Mouse (Mus musculus) hindbrain, embryonic 14.5 days (tissue): ENCODE measurements around the gene Jak1. TPM values are rescaled to one million over a fixed set of nuclear protein-coding genes. Genes with fewer than 3 reads are reported as not detected.

Experiments
- ATAC-seq: fragments of 200-750 bp; cut with Nextera tagmentation; 2 replicates; pipeline ENCODE4 v1.8.0; 2017; ENCODE audit warnings: moderate number of reproducible peaks, mild to moderate bottlenecking, moderate TSS enrichment, moderate library complexity; ENCODE audit not compliant: low FRiP score
- DNase-seq: peaks from one replicate; pipeline ENCODE4 v3.0.0-alpha.2; 2015; ENCODE audit warnings: low spot score
- H3K27ac ChIP-seq: fragments of 300-500 bp; sonication (generic); 2 replicates; pipeline ENCODE4 v1.5.1; 2014; ENCODE audit warnings: mild to moderate bottlenecking, moderate library complexity
- H3K27me3 ChIP-seq: fragments of 300-500 bp; sonication (generic); 2 replicates; pipeline ENCODE4 v1.6.1; 2014; ENCODE audit warnings: mild to moderate bottlenecking, low read length, mixed read lengths; ENCODE audit not compliant: control insufficient read depth, insufficient read depth
- H3K36me3 ChIP-seq: fragments of 300-500 bp; sonication (generic); replicated peaks from 2 replicates; pipeline ENCODE4 v1.6.1; 2014; ENCODE audit not compliant: control insufficient read depth, insufficient read depth
- H3K4me1 ChIP-seq: fragments of 300-500 bp; sonication (generic); replicated peaks from 2 replicates; pipeline ENCODE4 v1.6.1; 2014; ENCODE audit warnings: antibody characterized with exemption, low read length, mixed read lengths; ENCODE audit not compliant: control insufficient read depth, insufficient read depth
- H3K4me2 ChIP-seq: fragments of 300-500 bp; sonication (generic); replicated peaks from 2 replicates; pipeline ENCODE4 v1.6.1; 2014; ENCODE audit warnings: mild to moderate bottlenecking, moderate library complexity
- H3K4me3 ChIP-seq: fragments of 300-500 bp; sonication (generic); replicated peaks from 2 replicates; pipeline ENCODE4 v1.5.1; 2014; ENCODE audit warnings: mild to moderate bottlenecking, low read length
- H3K9ac ChIP-seq: fragments of 300-500 bp; sonication (generic); 2 replicates; pipeline ENCODE4 v1.6.1; 2014
- H3K9me3 ChIP-seq: fragments of 300-500 bp; sonication (generic); 2 replicates; pipeline ENCODE4 v1.6.1; 2016; ENCODE audit warnings: low read length; ENCODE audit not compliant: control insufficient read depth
- WGBS: fragments of 180-500 bp; shearing (Covaris S2); extraction: QIAGEN DNeasy Blood & Tissue Kit; methylation state at CpG from one replicate; pipeline ENCODE4 v1.1.7; 2014; 5-methylcytosine and 5-hydroxymethylcytosine counted together
- polyA plus RNA-seq: library from polyadenylated mRNA; unstranded; fragments of >200 nt; fragmentation: Nextera tagmentation; extraction: Ambion mirVana; gene quantifications from 2 replicates; pipeline ENCODE4 v1.2.1, GENCODE M21; 2014

Jak1 gene
- polyA plus RNA-seq, 1 experiment from 2014 or later, result 100 TPM

DNA sequence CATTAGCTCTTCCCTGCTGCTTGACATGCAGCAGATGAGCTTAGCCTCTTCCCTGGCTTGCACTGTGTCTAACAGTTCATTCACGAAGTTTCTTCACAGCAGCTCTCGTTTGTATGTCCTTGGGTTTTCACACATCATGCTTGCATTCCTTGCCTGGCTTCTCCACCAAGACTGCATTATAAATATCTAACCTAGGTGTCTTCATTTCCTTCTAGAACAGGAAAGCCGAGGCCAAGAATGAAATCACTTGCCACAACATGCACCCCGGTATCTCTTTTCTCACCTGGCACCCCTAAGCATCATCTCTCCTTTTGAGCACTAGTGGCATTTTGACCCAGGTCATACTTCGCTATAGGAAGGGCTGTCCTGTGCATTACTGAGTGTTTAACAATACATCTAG, 3.5 kb downstream of the Jak1 start:
- Histone ChIP-seq H3K4me3 (no peak overlapping the region), H3K36me3 (no peaks in the 10 kb centered on the region), H3K27ac (no peak overlapping the region), H3K9me3 (no peaks in the 10 kb centered on the region), H3K27me3 (no peaks in the 10 kb centered on the region), H3K9ac (no peak overlapping the region), H3K4me1 (peaks cover 8% of the 10 kb centered on the region; the same call in 1 of the 2 replicates), H3K4me2 (no peak overlapping the region)
- WGBS, result 82% methylated on average over 5 of the region's 5 CpGs
- ATAC-seq (no peak), DNase-seq (no peak)

DNA sequence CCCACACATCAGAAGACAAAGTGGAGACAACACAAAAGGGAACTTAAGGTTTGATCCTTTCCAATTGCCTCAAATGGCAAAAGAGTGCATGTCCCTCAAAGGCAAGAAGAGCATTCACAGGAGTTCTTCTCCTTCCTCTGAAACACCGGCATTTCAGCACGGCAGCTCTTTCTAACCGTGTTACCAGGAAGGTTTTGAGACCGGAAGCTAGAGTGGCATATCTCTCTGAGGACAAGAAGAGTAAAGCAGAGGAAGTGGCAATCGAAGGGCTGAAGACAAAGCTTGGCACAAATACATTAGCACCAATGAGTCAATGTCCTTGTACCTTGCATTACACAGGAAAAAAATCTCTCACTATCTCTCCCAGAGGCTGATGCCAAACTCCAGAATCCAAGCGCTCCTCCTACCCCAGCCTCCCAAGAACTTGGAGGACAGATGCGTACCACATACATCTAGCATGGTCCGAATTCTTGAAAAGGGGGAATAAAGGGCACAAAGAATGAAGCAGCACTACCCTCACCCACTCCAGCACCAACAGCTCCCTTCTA, 4.3 kb downstream of the Jak1 start:
- DNase-seq, result no peak
- ATAC-seq, result no peak

DNA sequence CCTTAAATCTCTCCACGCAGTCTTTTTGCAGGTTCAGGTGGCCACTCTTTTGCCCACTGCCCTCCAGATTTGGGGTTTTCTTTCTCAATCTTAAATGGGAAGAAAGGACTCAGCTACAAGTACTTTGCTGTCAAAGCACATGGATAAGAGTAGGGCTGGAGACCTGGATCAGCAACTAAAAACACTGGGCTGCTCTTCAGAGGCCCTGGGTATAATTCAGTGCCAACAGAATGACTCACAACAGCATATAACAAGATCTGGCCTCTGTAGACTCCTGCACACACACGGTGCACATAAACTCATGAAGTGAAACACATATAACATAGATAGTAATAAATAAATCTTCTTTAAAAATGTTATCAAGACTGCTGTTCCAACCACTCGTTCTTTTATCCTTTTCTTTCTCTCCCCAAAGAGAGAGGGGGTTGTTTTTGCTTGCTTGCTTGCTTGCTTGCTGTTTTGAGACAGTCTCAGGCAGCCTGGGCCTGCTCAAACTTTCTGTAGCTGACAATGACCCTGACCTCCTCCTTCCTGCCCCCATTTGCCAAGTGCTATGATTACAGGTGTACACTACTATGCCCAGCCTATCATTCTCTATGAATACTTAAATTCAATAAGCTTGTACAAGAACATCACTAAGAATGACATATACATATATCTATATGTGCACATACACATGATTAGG, 8.4 kb downstream of the Jak1 start:
- H3K9ac ChIP-seq, result no peak overlapping the region
- H3K4me3 ChIP-seq, result no peak overlapping the region
- no peak overlapping the region for H3K4me2 ChIP-seq
- ATAC-seq (no peak), DNase-seq (no peak)
- H3K9me3 ChIP-seq, result no peaks in the 10 kb centered on the region
- no peaks in the 10 kb centered on the region for H3K27me3 ChIP-seq
- WGBS, result 89% methylated on average over 3 of the region's 3 CpGs
- H3K27ac ChIP-seq, result no peak overlapping the region
- H3K4me1 ChIP-seq, result no peaks in the 10 kb centered on the region
- H3K36me3 ChIP-seq, result no peaks in the 10 kb centered on the region

More for the DNA sequence above, 4.3 kb downstream of the Jak1 start:
- Histone ChIP-seq H3K4me3 (no peak overlapping the region), H3K27ac (no peak overlapping the region), H3K9ac (no peak overlapping the region), H3K4me2 (no peak overlapping the region), H3K4me1 (peaks cover 8% of the 10 kb centered on the region; the same call in 1 of the 2 replicates), H3K36me3 (no peaks in the 10 kb centered on the region), H3K27me3 (no peaks in the 10 kb centered on the region), H3K9me3 (no peaks in the 10 kb centered on the region)
- 86% methylated on average over 8 of the region's 8 CpGs for WGBS

- no peaks in the 10 kb centered on the region for H3K4me1 ChIP-seq
- H3K9ac ChIP-seq, result no peak overlapping the region
- no peak overlapping the region for H3K27ac ChIP-seq
- H3K9me3 ChIP-seq, result no peaks in the 10 kb centered on the region
- ATAC-seq (no peak), DNase-seq (no peak)
- H3K27me3 ChIP-seq, result no peaks in the 10 kb centered on the region
- WGBS, result 87% methylated on average over 8 of the region's 8 CpGs
- H3K4me2 ChIP-seq, result no peak overlapping the region
- H3K4me3 ChIP-seq, result no peak overlapping the region
- H3K36me3 ChIP-seq, result no peaks in the 10 kb centered on the region
Measured at GRCm38 (mm10) chr4:101254606-101255349, 10.3 kb downstream of the Jak1 start.

GRCm38 (mm10) chr4:101254015-101254414, 11.1 kb downstream of the Jak1 start:
- Histone ChIP-seq H3K27ac (no peak overlapping the region), H3K27me3 (no peaks in the 10 kb centered on the region), H3K4me1 (no peaks in the 10 kb centered on the region), H3K36me3 (no peaks in the 10 kb centered on the region), H3K4me3 (no peak overlapping the region), H3K9me3 (no peaks in the 10 kb centered on the region), H3K4me2 (no peak overlapping the region), H3K9ac (no peak overlapping the region)
- WGBS, result 94% methylated on average over 7 of the region's 7 CpGs
- no peak for ATAC-seq
- DNase-seq, result no peak

GRCm38 (mm10) chr4:101252781-101253622, 12.1 kb downstream of the Jak1 start:
- H3K4me3 ChIP-seq, result no peak overlapping the region
- no peak overlapping the region for H3K9ac ChIP-seq
- no peak for ATAC-seq
- H3K9me3 ChIP-seq, result no peaks in the 10 kb centered on the region
- no peaks in the 10 kb centered on the region for H3K36me3 ChIP-seq
- H3K4me1 ChIP-seq, result no peaks in the 10 kb centered on the region
- H3K4me2 ChIP-seq, result no peak overlapping the region
- 88% methylated on average over 13 of the region's 13 CpGs for WGBS
- H3K27me3 ChIP-seq, result no peaks in the 10 kb centered on the region
- no peak for DNase-seq
- H3K27ac ChIP-seq, result no peak overlapping the region

GRCm38 (mm10) chr4:101252016-101252415, 13.1 kb downstream of the Jak1 start:
- no peaks in the 10 kb centered on the region for H3K4me1 ChIP-seq
- H3K9me3 ChIP-seq, result no peaks in the 10 kb centered on the region
- no peak for ATAC-seq
- no peak for DNase-seq
- H3K9ac ChIP-seq, result no peak overlapping the region
- H3K4me3 ChIP-seq, result no peak overlapping the region
- H3K36me3 ChIP-seq, result no peaks in the 10 kb centered on the region
- H3K4me2 ChIP-seq, result no peak overlapping the region
- H3K27ac ChIP-seq, result no peak overlapping the region
- H3K27me3 ChIP-seq, result no peaks in the 10 kb centered on the region

- Histone ChIP-seq H3K4me3 (no peak overlapping the region), H3K27ac (no peak overlapping the region), H3K27me3 (no peaks in the 10 kb centered on the region), H3K4me1 (no peaks in the 10 kb centered on the region), H3K36me3 (no peaks in the 10 kb centered on the region), H3K9ac (no peak overlapping the region), H3K9me3 (no peaks in the 10 kb centered on the region), H3K4me2 (no peak overlapping the region)
- 72% methylated on average over 6 of the region's 6 CpGs for WGBS
- DNase-seq (no peak), ATAC-seq (no peak)
Measured at GRCm38 (mm10) chr4:101249977-101250743, 14.9 kb downstream of the Jak1 start.
